Mouse (Mus musculus): ENCODE data around the gene Tmem158. TPM values are rescaled to one million over a fixed set of nuclear protein-coding genes. Genes with fewer than 3 reads are reported as not detected.

Gene Tmem158
- polyA plus RNA-seq, 1 experiment from 2014 or later: 21.8 TPM

DNA sequence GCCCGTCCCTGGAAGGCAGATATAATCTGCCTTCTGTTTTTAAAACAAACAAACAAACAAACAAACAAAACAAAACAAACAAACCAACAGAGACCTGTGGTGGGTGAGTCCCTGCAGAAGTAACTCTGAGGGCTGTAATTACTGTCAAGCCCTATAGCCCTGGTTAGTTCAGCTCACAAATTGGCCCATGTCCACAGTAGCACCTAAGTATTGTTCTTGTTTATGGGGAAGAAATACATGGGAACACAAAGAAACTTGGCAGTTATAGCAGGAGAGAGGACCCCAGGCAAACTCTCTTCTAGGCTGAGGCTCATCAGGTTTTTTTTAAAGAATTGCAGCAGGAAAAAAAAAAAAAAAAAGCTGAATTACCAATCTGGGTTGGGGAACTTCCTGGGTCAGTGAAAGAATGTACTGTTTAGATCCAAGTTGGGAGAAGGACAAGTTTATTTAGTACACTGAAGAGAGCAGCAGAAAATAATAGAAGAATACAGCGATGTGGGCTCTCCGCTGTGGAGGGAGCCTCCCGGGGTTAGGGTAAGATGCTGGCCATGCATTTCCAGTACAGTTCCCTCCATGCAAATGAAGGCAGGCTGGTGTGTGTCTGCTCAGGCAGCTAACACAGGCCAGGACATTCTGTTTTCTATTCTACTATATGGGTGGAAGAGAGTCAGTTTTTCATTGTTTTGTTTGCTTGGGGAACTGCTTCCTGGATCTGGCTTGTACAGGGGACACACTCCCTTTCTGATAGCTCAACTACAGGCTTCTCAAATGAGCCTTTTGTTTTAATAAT, 22.1 kb downstream of the Tmem158 start:
- DNase-seq: peak; percentile 46
- no peaks in the 10 kb centered on the region for H3K9me3 ChIP-seq (ENCODE audit: low read depth, low read length)
- no peak overlapping the region for H3K9ac ChIP-seq
- H3K36me3 ChIP-seq (ENCODE audit: insufficient read depth): no peaks in the 10 kb centered on the region
- no peak overlapping the region for H3K4me3 ChIP-seq (ENCODE audit: low read depth, low read length)
- peaks cover 16% of the 10 kb centered on the region for H3K4me1 ChIP-seq (ENCODE audit: insufficient read depth)
- peak overlapping the region; percentile 13; the same call in 1 of the 2 replicates for H3K4me2 ChIP-seq
- no peaks in the 10 kb centered on the region for H3K27me3 ChIP-seq (ENCODE audit: insufficient read depth, low read length)
- peak; percentile 69; the same call in 1 of the 2 replicates for ATAC-seq (ENCODE audit: insufficient read depth)
- no peak for TF ChIP-seq CTCF (IDR thresholded peaks at IDR 0.05; ENCODE audit: low read depth)
- WGBS: 29% methylated on average over 4 of the region's 4 CpGs
- peak overlapping the region; percentile 21 for H3K27ac ChIP-seq (ENCODE audit: low read depth)

DNA sequence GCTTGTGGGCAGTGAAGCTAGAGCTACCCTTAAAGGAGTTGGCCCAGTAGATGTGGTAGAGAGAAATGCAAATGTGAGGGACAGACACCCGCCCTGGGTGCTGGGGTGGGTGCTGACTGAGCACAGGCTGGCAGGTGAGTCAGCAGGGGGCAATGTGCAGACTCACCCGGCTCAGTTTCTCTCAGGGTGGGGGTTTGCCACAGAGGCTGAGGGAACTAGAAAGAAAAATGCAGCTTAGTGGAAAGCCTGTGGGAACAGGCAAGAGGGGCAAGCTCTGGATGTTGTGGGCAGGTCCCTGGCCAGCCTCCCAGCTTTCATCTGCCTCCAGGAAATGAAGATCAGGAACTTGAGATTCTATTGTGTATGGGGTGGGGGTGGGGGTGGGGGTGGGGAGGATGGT, 22.8 kb downstream of the Tmem158 start:
- Histone ChIP-seq H3K9me3 (ENCODE audit: low read depth, low read length) (no peaks in the 10 kb centered on the region), H3K36me3 (ENCODE audit: insufficient read depth) (no peaks in the 10 kb centered on the region), H3K27ac (ENCODE audit: low read depth) (peak overlapping the region; percentile 67; the same call in 1 of the 2 replicates), H3K27me3 (ENCODE audit: insufficient read depth, low read length) (no peaks in the 10 kb centered on the region), H3K4me2 (no peak overlapping the region), H3K4me3 (ENCODE audit: low read depth, low read length) (no peak overlapping the region), H3K4me1 (ENCODE audit: insufficient read depth) (peaks cover 16% of the 10 kb centered on the region), H3K9ac (no peak overlapping the region)
- ATAC-seq (ENCODE audit: insufficient read depth) (peak; percentile 78), DNase-seq (peak; percentile 72)
- TF ChIP-seq CTCF (IDR thresholded peaks at IDR 0.05; ENCODE audit: low read depth): 0 out of 2 replicates have a peak, but pooled peaks have one; percentile 7
- WGBS: 38% methylated on average over 2 of the region's 2 CpGs

DNA sequence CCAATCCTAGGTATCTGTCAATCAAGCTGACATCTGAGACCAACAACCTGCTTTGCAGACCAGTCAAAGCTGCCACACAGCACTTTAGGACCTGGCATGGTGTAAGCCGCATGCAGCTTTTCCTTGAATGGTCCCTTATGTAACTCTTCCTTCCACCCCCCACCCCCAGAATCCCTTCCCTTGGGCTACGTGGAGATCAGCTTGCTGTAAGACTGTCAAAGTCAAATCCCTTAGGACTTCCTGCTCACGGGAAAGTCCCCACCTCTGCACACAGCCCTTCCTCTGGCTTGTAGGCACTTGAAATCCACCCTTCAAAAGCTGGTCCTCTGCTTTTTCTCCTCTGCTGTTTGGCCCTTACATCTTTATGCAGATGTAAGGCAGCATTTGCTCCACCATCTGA, 24.9 kb downstream of the Tmem158 start:
- H3K27me3 ChIP-seq (ENCODE audit: insufficient read depth, low read length): no peaks in the 10 kb centered on the region
- no peak for ATAC-seq (ENCODE audit: insufficient read depth)
- no peak overlapping the region for H3K4me3 ChIP-seq (ENCODE audit: low read depth, low read length)
- DNase-seq: no peak
- no peak overlapping the region for H3K27ac ChIP-seq (ENCODE audit: low read depth)
- 33% methylated on average over 3 of the region's 3 CpGs for WGBS
- no peak overlapping the region for H3K9ac ChIP-seq
- no peak for TF ChIP-seq CTCF (IDR thresholded peaks at IDR 0.05; ENCODE audit: low read depth)
- H3K4me1 ChIP-seq (ENCODE audit: insufficient read depth): peaks cover 16% of the 10 kb centered on the region
- no peak overlapping the region for H3K4me2 ChIP-seq
- no peaks in the 10 kb centered on the region for H3K36me3 ChIP-seq (ENCODE audit: insufficient read depth)
- H3K9me3 ChIP-seq (ENCODE audit: low read depth, low read length): no peaks in the 10 kb centered on the region

DNA sequence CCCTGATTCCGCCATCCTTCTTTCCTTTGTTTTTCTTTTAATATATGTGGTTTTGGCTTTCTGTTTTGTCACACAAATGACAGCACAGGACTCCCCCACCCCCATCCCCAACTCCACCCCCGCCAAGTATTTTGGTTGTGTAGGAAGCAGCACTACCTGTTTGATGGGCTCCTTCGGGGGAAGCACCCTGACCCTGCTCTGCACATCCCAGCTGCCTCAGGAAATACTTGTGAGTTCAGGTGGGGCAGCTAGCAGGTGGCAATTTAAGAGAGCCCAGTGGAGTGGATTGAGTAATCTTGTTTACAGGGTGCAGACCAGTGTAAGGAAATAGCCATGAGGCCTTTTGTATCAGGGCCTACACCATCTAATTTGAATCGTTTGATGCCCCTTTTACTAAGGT, 30.7 kb downstream of the Tmem158 start:
- Histone ChIP-seq H3K27me3 (ENCODE audit: insufficient read depth, low read length) (no peaks in the 10 kb centered on the region), H3K4me3 (ENCODE audit: low read depth, low read length) (no peak overlapping the region), H3K36me3 (ENCODE audit: insufficient read depth) (no peaks in the 10 kb centered on the region), H3K4me2 (no peak overlapping the region), H3K27ac (ENCODE audit: low read depth) (no peak overlapping the region), H3K9me3 (ENCODE audit: low read depth, low read length) (no peaks in the 10 kb centered on the region), H3K4me1 (ENCODE audit: insufficient read depth) (no peaks in the 10 kb centered on the region), H3K9ac (no peak overlapping the region)
- ATAC-seq (ENCODE audit: insufficient read depth) (no peak), DNase-seq (no peak)
- WGBS: 64% methylated on average over 4 of the region's 4 CpGs
- TF ChIP-seq CTCF (IDR thresholded peaks at IDR 0.05; ENCODE audit: low read depth): no peak

DNA sequence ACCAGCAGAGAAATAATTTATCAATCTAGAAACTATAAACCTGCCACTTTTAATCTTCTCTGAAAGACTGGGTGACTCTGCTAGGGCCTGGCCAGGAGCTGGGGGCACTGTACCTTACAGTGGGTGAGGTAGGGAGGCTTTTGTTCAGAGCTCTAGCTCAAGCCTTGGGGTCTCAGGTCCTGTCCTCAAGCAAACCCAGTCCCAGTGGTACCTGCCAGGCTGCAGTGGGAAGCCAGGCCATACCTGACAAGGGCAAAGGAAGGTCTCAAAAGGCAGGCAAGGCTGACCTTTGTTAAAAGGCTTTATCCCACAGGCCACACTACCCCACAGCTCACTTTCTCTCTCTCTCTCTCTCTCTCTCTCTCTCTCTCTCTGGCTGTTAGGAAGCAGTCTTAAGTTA, 31.9 kb downstream of the Tmem158 start:
- Histone ChIP-seq H3K4me3 (ENCODE audit: low read depth, low read length) (no peak overlapping the region), H3K36me3 (ENCODE audit: insufficient read depth) (no peaks in the 10 kb centered on the region), H3K4me2 (no peak overlapping the region), H3K4me1 (ENCODE audit: insufficient read depth) (no peaks in the 10 kb centered on the region), H3K9me3 (ENCODE audit: low read depth, low read length) (no peaks in the 10 kb centered on the region), H3K27ac (ENCODE audit: low read depth) (no peak overlapping the region), H3K27me3 (ENCODE audit: insufficient read depth, low read length) (no peaks in the 10 kb centered on the region), H3K9ac (no peak overlapping the region)
- ATAC-seq (ENCODE audit: insufficient read depth): no peak
- no peak for DNase-seq
- TF ChIP-seq CTCF (IDR thresholded peaks at IDR 0.05; ENCODE audit: low read depth): no peak

DNA sequence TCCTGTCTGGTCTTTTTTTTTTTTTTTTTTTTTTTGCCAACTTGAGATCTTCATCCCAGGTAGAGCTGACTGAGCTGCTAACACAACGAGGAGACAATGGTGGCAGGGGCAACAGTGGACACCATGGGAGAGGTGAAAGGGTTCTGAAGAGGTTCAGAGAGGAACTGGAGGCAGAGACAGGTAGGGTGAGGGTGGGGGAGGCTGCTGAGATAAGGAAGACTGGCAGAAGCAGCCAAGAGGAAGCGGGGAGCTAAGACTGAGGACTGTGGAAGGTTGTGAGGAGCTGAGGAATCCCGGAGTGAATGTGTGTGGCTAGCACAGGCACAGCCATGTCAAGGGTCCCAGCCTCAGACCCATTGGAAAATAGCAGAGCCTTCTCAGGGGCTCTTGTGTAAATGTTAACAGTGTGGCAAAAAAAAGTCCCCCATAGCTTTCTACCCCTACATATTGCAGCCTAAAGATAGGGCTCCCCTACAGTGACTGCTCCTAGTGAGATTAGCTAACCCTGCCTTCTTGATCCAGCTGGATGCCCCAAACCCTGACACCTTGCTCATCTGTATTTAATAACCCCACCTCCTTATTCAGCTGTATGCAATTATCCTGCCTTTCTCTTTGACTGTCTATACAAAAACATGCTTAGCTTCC, 33.3 kb downstream of the Tmem158 start:
- no peak for ATAC-seq (ENCODE audit: insufficient read depth)
- H3K36me3 ChIP-seq (ENCODE audit: insufficient read depth): no peaks in the 10 kb centered on the region
- 64% methylated on average over 3 of the region's 3 CpGs for WGBS
- no peak for DNase-seq
- no peak overlapping the region for H3K4me3 ChIP-seq (ENCODE audit: low read depth, low read length)
- H3K4me1 ChIP-seq (ENCODE audit: insufficient read depth): no peaks in the 10 kb centered on the region
- no peak overlapping the region for H3K9ac ChIP-seq
- no peaks in the 10 kb centered on the region for H3K9me3 ChIP-seq (ENCODE audit: low read depth, low read length)
- TF ChIP-seq CTCF (IDR thresholded peaks at IDR 0.05; ENCODE audit: low read depth): no peak
- no peak overlapping the region for H3K4me2 ChIP-seq
- H3K27ac ChIP-seq (ENCODE audit: low read depth): no peak overlapping the region
- H3K27me3 ChIP-seq (ENCODE audit: insufficient read depth, low read length): no peaks in the 10 kb centered on the region

DNA sequence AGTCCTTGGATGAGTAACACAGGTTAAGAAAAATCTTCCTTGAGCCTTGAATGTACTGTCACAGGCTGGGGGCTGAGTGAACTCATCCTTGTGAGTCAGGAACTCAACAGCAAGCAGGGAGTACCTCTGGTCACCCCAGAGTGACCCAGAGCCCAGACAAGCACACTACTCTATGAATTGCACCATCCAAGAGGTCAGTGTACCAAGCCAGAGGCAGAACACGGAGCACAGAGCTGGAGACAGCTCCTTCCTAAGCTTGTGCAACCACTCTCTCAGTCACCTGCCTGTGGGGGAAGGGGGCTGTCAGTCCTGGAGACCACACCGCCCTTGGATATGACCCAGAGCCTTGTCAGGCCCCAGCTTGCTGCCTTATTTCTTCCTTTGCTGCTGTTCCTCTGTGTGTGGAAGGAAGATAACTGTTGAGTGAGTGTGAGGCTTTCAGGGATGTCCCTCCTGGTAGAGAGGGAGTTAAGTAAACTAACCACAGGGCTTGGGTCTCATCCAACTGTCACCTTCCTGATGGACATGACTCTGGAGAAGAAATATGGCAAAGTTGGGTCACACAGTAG, 35.6 kb downstream of the Tmem158 start:
- no peak for DNase-seq
- H3K27ac ChIP-seq (ENCODE audit: low read depth): no peak overlapping the region
- H3K9ac ChIP-seq: no peak overlapping the region
- H3K27me3 ChIP-seq (ENCODE audit: insufficient read depth, low read length): no peaks in the 10 kb centered on the region
- H3K9me3 ChIP-seq (ENCODE audit: low read depth, low read length): no peaks in the 10 kb centered on the region
- 51% methylated on average over 2 of the region's 2 CpGs for WGBS
- ATAC-seq (ENCODE audit: insufficient read depth): no peak
- no peak for TF ChIP-seq CTCF (IDR thresholded peaks at IDR 0.05; ENCODE audit: low read depth)
- H3K36me3 ChIP-seq (ENCODE audit: insufficient read depth): no peaks in the 10 kb centered on the region
- no peak overlapping the region for H3K4me3 ChIP-seq (ENCODE audit: low read depth, low read length)
- no peak overlapping the region for H3K4me2 ChIP-seq
- no peaks in the 10 kb centered on the region for H3K4me1 ChIP-seq (ENCODE audit: insufficient read depth)

Data from lung, embryonic 14.5 days (tissue).